ENCODE assay signal across 8 mouse cellular contexts in the genomic region with DNA sequence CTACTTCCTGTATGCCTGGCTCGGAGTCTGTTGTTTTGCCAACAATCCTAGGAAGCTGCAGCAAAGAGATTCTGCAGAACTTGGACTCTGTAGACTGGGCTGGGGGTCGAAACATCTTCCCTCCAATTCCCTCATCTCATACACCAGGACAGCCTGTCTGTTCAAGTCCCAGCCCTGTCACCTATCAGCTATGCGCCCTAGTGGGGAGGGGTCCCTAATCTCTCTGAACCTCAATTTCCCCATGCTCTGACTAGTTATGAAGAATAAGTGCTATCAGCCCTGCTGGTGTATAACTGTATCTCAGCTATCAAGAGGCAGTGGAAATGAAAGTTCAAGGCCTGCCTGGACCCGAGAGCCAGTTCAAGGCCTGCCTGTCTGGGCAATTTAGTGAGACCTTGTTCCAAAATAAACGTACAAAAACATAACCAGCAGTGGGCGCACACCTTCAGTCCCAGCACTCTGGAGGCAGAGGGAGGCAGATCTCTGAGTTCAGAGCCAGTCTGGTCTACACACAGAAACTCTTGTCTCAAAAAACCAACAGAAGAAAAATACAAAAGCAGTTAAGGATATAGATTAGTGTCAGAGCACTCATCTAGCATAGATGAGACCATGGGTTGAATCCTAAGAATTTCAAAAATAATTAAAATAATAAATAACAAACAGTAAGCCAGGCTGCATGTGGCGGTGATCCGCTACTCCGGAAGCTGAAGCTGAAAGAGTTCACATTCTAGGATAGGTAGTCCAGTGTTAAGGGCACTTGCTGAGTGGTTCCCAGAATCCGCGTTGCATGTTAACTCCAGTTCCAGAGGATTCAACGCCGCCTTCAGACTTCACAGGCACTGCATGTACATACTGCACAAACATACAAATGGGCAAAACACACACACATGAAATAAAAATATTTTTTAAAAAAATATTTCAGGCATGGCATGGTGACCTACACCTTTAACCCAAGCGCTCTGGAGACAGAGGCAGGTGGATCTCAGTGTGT. TPM values are rescaled to one million over a fixed set of nuclear protein-coding genes. Genes with fewer than 3 reads are reported as not detected.
DNase-seq lines count a peak whose midpoint lies in the region; ATAC-seq and TF ChIP-seq lines count a peak whose summit lies in the region.

No protein-coding gene starts in this region.

- H3K9me3 ChIP-seq in forebrain, embryonic 15.5 days = no peaks in the 10 kb centered on the region
- H3K9me3 ChIP-seq in limb, embryonic 15.5 days = no peaks in the 10 kb centered on the region

- peak overlapping the region; percentile 49; the same call in 1 of the 2 replicates for H3K9ac ChIP-seq in forebrain, embryonic 15.5 days (replicated peaks)
- no peak overlapping the region; the same call in 1 of the 2 replicates for H3K9ac ChIP-seq in limb, embryonic 15.5 days

- no peak for TF ChIP-seq CTCF in olfactory bulb, adult 2 months (IDR thresholded peaks at IDR 0.05; ENCODE audit: insufficient read depth, low read depth, low read length)

- peaks cover 23% of the 10 kb centered on the region for H3K36me3 ChIP-seq in forebrain, embryonic 15.5 days
- H3K36me3 ChIP-seq in limb, embryonic 15.5 days = peaks cover 36% of the 10 kb centered on the region

- peak; percentile 43 for DNase-seq in kidney, adult 9 months
- DNase-seq in kidney, postnatal 10 days = no peak
- DNase-seq in adrenal gland, postnatal 10 days = peak; percentile 64
- no peak for DNase-seq in right cerebral cortex, postnatal 25 days

- no peak overlapping the region for H3K27ac ChIP-seq in forebrain, embryonic 15.5 days (replicated peaks)
- H3K27ac ChIP-seq in limb, embryonic 15.5 days = no peak overlapping the region
- H3K27ac ChIP-seq in olfactory bulb, adult 2 months (ENCODE audit: insufficient read depth, low read depth, low read length) = no peak overlapping the region

- no peak; the same call in 1 of the 2 replicates for ATAC-seq in forebrain, embryonic 15.5 days (replicated peaks)
- no peak for ATAC-seq in limb, embryonic 15.5 days (ENCODE audit: insufficient number of reproducible peaks, low FRiP score, low TSS enrichment, low read depth)
- ATAC-seq in monocyte, adult 5-6 weeks (replicated peaks; ENCODE audit: insufficient number of reproducible peaks, low FRiP score, low TSS enrichment, poor library complexity, severe bottlenecking) = no peak

- 0 out of 2 replicates have a peak, but pooled peaks cover 5% of the 10 kb centered on the region for H3K27me3 ChIP-seq in forebrain, embryonic 15.5 days
- H3K27me3 ChIP-seq in limb, embryonic 15.5 days = peaks cover 27% of the 10 kb centered on the region

- 47% methylated on average over 14 of the region's 14 CpGs for WGBS in forebrain, embryonic 15.5 days
- 46% methylated on average over 14 of the region's 14 CpGs for WGBS in limb, embryonic 15.5 days
- 57% methylated on average over 14 of the region's 14 CpGs for WGBS in olfactory bulb, adult 2 months

- peak overlapping the region; percentile 88 for H3K4me2 ChIP-seq in forebrain, embryonic 15.5 days (replicated peaks)
- H3K4me2 ChIP-seq in limb, embryonic 15.5 days = peak overlapping the region; percentile 89

- H3K4me1 ChIP-seq in forebrain, embryonic 15.5 days = peaks cover 15% of the 10 kb centered on the region
- peaks cover 14% of the 10 kb centered on the region for H3K4me1 ChIP-seq in limb, embryonic 15.5 days
- H3K4me1 ChIP-seq in olfactory bulb, adult 2 months (ENCODE audit: control insufficient read depth, insufficient read depth, low read length) = peaks cover 16% of the 10 kb centered on the region

- H3K4me3 ChIP-seq in forebrain, embryonic 15.5 days = peak overlapping the region; percentile 43
- H3K4me3 ChIP-seq in limb, embryonic 15.5 days = peak overlapping the region; percentile 41
- H3K4me3 ChIP-seq in olfactory bulb, adult 2 months (ENCODE audit: insufficient read depth, low read depth, low read length) = peak overlapping the region; percentile 52

- TF ChIP-seq POLR2A in olfactory bulb, adult 2 months (IDR thresholded peaks at IDR 0.05; ENCODE audit: insufficient read depth, low read depth, low read length) = no peak

RNA-seq across cellular contexts. Expression of gene Aifm3, which starts 0.6 kb away (rescaled TPM):
- 1 to 10 TPM; 3.6 to 4.5 TPM for total RNA-seq in adrenal gland, postnatal 10 days (2021)
- 8.0 and 10.6 TPM in 2 replicates for polyA plus RNA-seq in forebrain, embryonic 15.5 days (2015; fragmentation: Nextera tagmentation; extraction: Ambion mirVana)
- polyA plus RNA-seq in limb, embryonic 15.5 days (2015; fragmentation: Nextera tagmentation; extraction: Ambion mirVana) = 0.36 and 2.7 TPM in 2 replicates
- polyA plus RNA-seq in olfactory bulb, adult 2 months (2012; ENCODE audit: insufficient read depth, insufficient read length, low replicate concordance, missing spikeins) = not detected in 2 replicates
- total RNA-seq in monocyte, adult 5-6 weeks (2017) = not detected in 3 replicates

RNA-seq across cellular contexts. Expression of gene Lztr1, which starts 19.7 kb away (rescaled TPM):
- 10 to 100 TPM; 60.1 to 70.9 TPM for total RNA-seq in adrenal gland, postnatal 10 days (2021)
- polyA plus RNA-seq in forebrain, embryonic 15.5 days (2015; fragmentation: Nextera tagmentation; extraction: Ambion mirVana) = 120 and 133 TPM in 2 replicates
- polyA plus RNA-seq in limb, embryonic 15.5 days (2015; fragmentation: Nextera tagmentation; extraction: Ambion mirVana) = 84.2 and 97.8 TPM in 2 replicates
- not detected in 2 replicates for polyA plus RNA-seq in olfactory bulb, adult 2 months (2012; ENCODE audit: insufficient read depth, insufficient read length, low replicate concordance, missing spikeins)
- 31.4 to 51.0 TPM (median 39.1 TPM) in 3 replicates for total RNA-seq in monocyte, adult 5-6 weeks (2017)

RNA-seq across cellular contexts. Expression of gene Crkl, which starts 37.0 kb away (rescaled TPM):
- 10 to 100 TPM; 28.5 to 31.7 TPM for total RNA-seq in adrenal gland, postnatal 10 days (2021)
- 117 and 120 TPM in 2 replicates for polyA plus RNA-seq in forebrain, embryonic 15.5 days (2015; fragmentation: Nextera tagmentation; extraction: Ambion mirVana)
- polyA plus RNA-seq in limb, embryonic 15.5 days (2015; fragmentation: Nextera tagmentation; extraction: Ambion mirVana) = 69.5 and 72.8 TPM in 2 replicates
- not detected in 2 replicates for polyA plus RNA-seq in olfactory bulb, adult 2 months (2012; ENCODE audit: insufficient read depth, insufficient read length, low replicate concordance, missing spikeins)
- total RNA-seq in monocyte, adult 5-6 weeks (2017) = 14.8 to 29.1 TPM (median 28.5 TPM) in 3 replicates

RNA-seq across cellular contexts. Expression of gene Thap7, which starts 42.2 kb away (rescaled TPM):
- total RNA-seq in adrenal gland, postnatal 10 days (2021) = 10 to 100 TPM; 27.1 to 28.4 TPM
- polyA plus RNA-seq in forebrain, embryonic 15.5 days (2015; fragmentation: Nextera tagmentation; extraction: Ambion mirVana) = 65.8 and 67.7 TPM in 2 replicates
- 63.2 and 72.4 TPM in 2 replicates for polyA plus RNA-seq in limb, embryonic 15.5 days (2015; fragmentation: Nextera tagmentation; extraction: Ambion mirVana)
- polyA plus RNA-seq in olfactory bulb, adult 2 months (2012; ENCODE audit: insufficient read depth, insufficient read length, low replicate concordance, missing spikeins) = not detected in 2 replicates
- 9.9 to 29.7 TPM (median 10.0 TPM) in 3 replicates for total RNA-seq in monocyte, adult 5-6 weeks (2017)

Comparison
In these comparisons a context has a peak if more than half of its experiments do, and no peak if none do; other contexts are left out.
1. DNase-seq: peak in kidney, adult 9 months (single experiment) and adrenal gland, postnatal 10 days (single experiment); none in kidney, postnatal 10 days (single experiment) and right cerebral cortex, postnatal 25 days (single experiment).
2. Peak in every context shown above with its lines, with median percentiles within 50 percentile points of each other: H3K4me3 ChIP-seq.